Mouse (Mus musculus): ENCODE results near the gene Atp8a1.

Gene Atp8a1

DNA sequence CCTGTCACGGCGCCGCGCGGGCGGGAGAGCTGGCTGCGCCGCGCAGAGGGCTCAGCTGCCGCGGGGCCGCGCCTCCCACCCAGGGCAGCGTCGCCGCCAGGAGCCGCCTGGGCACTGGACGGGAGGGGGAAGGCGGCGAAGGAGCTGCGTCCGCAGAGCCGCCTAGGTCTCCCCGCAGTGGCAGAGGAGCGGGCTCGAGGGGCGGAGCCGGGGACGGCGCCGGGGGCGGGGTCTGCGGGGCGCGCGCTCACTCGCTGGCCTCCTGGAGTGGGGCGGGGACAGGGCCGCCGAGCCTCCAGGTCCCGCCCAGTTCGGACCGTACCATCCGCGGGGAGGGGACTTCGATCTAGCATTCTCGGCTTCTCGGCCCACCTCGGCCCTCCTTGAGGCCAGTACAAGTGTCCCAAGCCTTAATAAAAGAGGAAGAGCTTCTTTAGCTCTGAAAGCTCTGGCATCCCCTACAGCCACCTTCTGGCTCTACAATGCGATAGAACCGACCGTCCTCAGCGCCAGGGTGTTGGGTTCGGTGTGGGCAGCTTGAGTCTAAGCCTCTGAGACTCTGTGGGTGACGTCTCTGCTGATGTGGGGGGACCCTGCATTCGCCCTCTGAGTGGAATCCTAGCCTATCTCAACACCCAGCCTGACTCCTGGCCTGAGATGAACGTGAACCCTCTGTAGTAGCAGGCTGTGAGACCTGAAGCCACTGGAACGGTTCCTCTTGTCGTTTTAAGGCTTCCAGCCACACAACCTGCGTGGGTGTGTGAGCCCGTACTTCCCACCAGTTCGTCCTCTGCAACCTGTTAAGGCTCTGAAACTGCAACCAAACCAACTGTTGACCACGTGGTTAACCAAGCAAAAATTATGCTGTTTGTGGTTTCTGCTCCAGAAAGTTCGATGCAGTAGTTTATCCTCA is at the start of gene Atp8a1:
Gene Atp8a1, minus strand, starts transcription at position 182 of the 913 bp plus-strand sequence.
- peak; percentile 98 to 99 for DNase-seq (ENCODE audit: low spot score in 2 of 2)

- DNase-seq (ENCODE audit: low spot score in 2 of 2) = no peak
Measured at GRCm38 (mm10) chr5:67884422-67885210, 37.4 kb upstream of the Atp8a1 start.

DNA sequence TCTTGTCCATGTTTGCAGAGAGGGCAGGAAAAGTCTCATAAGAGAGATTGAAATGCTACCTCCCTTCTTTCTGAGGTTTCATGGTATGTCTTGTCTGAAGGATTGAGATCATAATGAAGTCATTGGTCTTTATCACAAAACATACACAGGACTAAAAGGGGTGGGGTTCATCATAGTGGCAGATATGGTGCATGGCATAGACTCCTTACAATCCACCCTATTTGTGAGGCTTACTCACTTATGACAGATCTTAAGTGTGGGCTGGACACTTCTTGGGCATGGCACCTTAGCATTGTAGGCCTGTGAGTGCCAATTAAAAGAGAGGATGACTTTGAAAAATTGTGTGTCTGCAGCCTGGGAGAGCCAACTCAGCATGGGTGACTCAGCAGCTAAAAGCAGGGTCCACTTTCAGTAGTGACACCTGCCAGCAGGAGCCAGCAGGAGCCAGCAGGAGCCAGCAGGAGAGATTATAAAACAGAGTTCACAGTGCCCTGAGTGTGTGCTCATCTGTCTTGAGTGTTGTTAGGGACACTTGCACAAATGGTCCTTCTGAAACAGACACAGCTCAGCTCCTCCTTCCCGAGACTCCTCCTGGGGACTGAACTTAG is 36.4 kb upstream of the Atp8a1 start:
- DNase-seq (ENCODE audit: low spot score in 2 of 2) = no peak

DNA sequence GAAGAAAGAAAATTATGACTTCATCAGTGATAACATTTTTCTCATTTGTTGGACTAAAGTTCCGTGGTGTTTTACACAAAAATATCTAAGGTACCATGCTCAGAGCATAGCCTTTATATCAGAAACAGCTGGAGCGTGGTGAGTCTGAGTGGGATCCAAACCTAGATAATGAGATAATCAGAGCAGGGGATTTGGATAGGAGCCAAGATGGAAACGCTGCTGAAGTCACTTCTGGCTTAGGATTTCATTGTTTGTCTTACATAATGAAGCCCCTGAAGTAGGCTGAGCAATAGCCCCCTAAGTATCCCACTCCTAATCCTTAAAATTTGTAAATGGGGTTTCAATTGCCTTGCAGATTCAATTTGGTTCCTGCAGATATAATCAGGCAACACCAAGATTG is 24.2 kb upstream of the Atp8a1 start:
- DNase-seq (ENCODE audit: low spot score in 2 of 2) = no peak

- no peak for DNase-seq (ENCODE audit: low spot score in 2 of 2)
Measured at GRCm38 (mm10) chr5:67866221-67866620, 19.0 kb upstream of the Atp8a1 start.

GRCm38 (mm10) chr5:67865670-67866069 is 18.4 kb upstream of the Atp8a1 start:
- no peak for DNase-seq (ENCODE audit: low spot score in 2 of 2)

- DNase-seq (ENCODE audit: low spot score in 2 of 2) = no peak
Measured at GRCm38 (mm10) chr5:67864508-67865060, 17.4 kb upstream of the Atp8a1 start.

- no peak for DNase-seq (ENCODE audit: low spot score in 2 of 2)
Measured at GRCm38 (mm10) chr5:67863950-67864391, 16.7 kb upstream of the Atp8a1 start.

DNA sequence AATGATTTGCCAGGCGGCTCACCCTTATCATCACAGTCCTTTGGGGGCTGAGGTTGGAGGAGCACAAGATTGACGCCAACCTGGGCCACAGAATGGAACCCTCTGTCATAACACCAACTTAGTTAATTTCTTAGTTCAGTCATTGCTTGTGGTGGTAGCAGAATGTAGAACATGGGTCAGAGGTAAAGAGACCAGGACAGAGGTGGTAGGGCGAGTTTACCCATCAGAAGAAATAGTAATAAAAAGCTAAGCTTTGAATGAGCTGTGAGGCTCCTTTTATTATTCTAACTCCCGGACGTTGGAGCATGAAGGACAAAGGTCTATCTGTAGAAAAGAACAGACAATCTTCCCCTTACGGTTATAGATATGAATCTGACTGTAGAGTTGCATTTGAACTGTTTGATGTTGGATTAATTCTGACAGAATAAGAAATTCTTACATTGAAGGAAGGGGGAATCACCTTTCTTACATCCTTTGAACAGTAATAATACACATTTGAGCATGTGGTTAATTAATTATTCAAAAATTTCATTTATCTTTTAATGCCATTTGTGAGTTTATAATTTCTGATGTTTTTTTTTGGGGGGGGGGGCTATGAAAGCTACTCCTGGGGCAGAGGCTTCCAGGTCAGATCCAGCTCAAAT is 7.9 kb upstream of the Atp8a1 start:
- no peak for DNase-seq (ENCODE audit: low spot score in 2 of 2)

DNA sequence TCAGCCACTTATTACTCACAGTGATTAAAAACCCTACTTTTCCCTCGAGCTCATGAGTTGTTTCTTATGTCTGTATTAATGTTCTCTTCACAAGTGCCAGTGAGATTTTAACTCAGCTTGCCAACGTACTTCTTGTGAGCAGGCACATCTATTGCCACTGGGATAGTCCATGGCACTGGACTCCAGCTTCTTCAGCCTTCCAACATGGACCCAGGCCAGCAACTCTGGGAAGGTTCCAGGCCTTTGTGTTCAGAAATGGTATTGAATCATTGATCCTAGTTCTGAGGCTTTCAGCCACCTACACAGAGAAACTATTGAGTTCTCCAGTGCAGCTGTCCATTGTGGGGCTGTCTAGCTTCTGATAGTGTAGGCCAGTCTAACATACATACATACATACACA is 5.6 kb upstream of the Atp8a1 start:
- DNase-seq (ENCODE audit: low spot score in 2 of 2) = no peak

GRCm38 (mm10) chr5:67849411-67849810 is 2.2 kb upstream of the Atp8a1 start:
- no peak for DNase-seq (ENCODE audit: low spot score in 2 of 2)

GRCm38 (mm10) chr5:67848511-67849014 is 1.3 kb upstream of the Atp8a1 start:
- no peak for DNase-seq (ENCODE audit: low spot score in 2 of 2)

- DNase-seq (ENCODE audit: low spot score in 2 of 2) = peak in 1 of 2 experiments; percentile 25
Measured at GRCm38 (mm10) chr5:67846361-67847224, 641 bp downstream of the Atp8a1 start.

DNA sequence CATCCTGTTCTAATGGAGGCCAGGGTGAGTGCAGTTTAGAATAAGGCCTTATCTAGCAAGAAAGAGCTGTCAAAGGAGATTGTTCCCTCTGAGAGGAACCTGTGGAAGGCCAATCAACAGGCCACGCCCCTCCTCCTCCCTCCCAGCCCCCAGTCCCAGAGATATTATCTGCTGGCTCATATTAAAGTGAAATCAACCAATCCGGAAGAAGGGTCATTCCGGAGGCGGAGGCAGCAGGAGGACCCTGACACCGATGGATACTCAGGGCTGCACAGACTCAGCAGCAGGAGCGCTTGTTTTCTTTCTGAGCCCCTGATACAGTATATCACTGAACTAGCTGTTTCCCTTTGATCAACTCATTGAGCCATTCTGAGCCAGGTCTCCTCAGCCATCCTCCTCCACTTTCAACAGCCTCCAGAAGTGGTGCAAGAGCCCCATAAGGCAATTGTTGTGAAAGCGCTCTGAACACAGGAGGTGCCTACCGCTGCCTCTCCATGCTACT is 2.0 kb downstream of the Atp8a1 start:
- DNase-seq (ENCODE audit: low spot score in 2 of 2) = no peak

DNA sequence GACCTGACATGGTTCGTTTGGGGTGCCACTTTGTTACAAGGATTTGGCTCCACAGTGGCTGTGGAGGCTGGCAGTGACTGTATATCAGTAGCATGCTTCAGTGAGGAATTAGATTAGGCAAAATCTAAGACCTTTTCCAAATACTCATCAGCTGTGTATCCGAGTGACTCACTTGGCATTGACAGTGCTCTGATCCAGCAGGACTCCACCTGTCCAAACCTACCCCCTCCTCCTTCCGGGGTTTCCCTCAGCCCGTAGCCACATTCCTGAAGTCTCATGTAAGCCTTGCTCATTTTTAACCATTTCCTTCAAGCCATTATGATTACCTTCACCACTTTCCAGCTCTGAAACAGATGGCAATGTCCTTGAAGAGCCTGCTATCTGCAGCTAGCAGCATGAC is 3.2 kb downstream of the Atp8a1 start:
- no peak for DNase-seq (ENCODE audit: low spot score in 2 of 2)

DNA sequence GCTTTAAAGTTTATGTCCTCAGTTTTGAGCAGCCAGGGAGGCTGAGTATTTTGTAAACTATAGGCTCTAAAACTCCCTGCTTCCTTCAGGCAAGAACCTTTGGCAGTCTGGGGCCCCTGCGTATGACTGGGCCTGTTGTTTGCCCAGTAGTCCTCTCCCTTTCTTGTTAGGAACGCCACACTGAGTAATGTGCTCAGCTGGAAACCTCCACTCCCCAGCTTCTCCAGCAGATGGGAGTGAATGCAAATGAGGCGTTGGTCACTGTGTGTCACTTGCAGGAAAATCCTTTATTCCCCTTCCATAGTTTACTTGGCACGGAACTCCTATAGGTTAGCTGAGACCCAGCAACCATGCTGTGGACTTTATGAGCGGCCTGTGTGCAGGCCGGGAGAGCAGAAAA is 4.9 kb downstream of the Atp8a1 start:
- DNase-seq (ENCODE audit: low spot score in 2 of 2) = no peak

DNA sequence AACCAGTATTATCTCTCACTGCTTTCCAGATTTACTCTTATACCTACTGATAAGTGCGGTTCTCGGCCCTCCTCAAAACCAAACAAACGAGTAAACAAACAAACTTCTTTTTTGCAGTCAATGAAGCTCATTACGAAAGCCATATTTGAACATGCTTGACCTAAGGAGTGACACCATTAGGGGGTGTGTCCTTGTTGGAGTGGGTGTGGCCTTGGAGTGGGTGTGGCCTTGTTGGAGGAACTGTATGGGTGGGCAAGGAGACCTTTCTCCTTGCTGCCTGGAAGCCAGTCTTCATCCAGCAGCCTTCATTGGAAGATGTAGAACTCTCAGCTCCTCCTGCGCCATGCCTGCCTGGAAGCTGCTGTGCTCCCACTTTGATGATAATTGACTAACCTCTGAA is 13.4 kb downstream of the Atp8a1 start:
- no peak for DNase-seq (ENCODE audit: low spot score in 2 of 2)

- no peak for DNase-seq (ENCODE audit: low spot score in 2 of 2)
Measured at GRCm38 (mm10) chr5:67831293-67832147, 15.7 kb downstream of the Atp8a1 start.

DNA sequence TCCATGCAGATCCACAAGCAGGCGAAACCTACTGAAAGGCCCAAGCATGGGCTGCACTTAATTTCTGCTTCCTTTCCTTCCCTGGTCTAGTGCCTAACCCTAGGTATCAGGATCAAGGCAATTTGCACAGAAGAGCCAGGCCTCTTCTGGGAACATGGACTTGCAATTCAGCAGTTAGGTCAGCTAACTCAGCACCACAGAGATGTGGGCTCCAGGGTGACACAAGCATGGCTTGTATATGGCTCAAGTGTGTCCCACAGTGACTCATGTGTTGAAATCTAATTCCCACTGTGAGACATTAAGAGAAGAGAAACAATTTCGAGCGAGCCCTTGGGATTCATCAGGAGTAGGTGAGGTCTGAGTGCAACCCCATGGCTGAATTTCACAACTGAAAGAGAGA is 18.9 kb downstream of the Atp8a1 start:
- DNase-seq (ENCODE audit: low spot score in 2 of 2) = no peak
